Mouse (Mus musculus): ENCODE measurements around the gene Eps15l1.

Eps15l1 gene

DNA sequence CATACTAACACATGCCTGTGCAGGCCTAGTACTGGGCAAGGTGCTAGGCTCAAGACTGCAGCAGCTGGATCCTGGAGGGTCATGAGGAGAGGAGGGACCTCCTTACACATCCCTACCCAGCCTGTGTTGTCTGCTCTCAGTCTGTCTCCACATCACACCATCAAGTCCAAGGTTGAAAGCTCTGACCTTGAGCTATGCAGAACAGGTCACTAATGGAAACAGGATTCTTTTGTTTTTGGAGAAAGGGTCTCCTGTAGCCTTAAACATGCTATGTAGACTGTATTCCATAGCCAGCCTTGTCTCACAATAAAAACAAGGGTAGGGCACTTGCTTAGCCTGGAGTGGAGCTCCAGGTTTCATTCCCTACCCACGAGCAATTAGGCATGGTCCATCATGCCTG, 72.3 kb downstream of the Eps15l1 start:
- DNase-seq = no peak

DNA sequence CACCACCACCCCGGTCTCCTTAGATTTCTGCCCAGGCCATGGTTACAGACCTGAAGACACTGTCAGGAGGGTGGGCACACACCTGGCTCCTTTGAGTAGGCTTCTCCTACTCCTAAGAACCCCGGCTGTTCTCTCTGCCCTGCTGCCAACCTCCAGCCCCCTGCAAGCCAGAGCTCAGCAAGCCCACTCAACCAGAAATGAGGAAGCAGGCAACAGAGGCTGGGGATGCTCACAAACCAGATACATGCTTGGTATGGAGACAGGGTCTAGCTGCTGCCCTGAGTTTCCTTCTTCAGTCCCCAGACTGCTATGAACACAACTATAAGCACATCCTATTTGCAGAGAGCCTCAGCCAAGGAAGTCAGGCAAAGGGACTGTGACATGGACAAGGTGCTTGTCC, 73.1 kb downstream of the Eps15l1 start:
- DNase-seq = no peak

DNA sequence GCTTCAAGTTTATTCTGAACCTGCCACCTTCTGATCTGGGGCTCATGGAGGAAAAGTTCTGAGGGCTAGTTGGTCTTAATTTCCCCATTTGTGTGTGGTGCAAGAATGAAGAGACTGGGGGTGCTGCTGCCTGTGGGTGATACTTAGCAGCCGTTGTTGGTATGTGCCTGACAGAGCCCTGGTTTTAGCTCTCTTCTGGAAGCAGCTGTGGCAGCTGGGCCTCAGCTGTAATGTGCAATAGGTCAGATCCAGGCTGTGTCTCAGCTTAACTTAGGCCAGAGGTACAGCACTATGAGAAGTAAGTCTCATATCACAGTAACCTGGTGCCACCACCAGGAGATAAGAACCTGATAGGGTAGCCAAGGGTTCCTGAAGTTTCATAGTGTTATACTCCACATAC, 73.7 kb downstream of the Eps15l1 start:
- DNase-seq = no peak

DNA sequence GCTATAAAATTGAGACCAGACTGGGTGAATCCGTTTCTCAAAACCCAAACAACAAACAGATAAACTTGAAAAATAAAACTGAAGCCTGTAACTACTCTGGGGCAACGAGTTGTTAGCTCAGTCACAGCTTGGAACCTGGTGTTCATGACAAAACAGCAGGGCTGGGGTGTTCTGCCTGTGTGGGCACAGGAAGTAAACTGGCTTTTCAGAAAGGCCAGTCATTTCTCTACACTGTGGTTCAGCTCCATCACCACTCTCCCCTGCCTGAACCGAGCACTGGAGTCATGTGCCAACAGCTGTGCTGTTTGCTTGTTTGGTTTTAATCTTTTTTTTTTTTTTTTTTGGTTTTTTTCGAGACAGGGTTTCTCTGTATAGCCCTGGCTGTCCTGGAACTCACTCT, 77.5 kb downstream of the Eps15l1 start:
- DNase-seq = no peak

DNA sequence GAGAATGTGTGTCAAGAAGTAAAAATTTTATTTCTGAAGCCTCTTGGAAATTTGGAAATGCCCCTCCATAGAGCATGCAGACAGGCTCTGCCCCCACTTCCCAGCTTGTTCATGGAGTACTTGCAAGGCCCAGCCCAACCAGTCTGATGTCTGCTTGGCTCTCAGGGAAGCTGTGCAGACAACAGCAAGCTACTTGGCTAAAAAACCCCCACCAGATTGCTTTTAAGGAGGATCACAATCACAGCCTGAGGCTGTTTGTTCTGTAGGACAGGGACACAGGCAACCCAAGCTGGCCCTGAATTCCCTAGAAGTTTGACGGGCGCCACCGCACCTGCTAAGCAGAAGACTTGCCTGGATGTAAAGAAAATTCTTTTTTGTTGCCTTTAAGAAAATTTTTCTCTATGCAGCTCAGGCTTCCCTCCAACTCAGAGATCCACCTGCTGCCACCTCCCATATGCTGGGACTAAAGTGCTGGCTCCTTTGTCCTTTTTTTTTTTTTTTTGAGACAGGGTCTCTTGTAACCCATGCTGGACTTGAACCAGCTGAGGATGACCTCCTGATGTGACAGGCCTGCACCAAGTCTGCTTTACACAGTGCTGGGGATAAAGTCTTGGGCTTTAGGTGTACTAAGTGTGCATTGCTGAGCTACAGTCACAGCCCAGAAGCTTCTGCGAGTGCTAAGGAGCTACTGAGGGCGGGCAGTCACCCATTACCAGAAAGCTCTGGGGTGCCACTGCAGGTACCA, 78.5 kb downstream of the Eps15l1 start:
- DNase-seq = no peak

DNA sequence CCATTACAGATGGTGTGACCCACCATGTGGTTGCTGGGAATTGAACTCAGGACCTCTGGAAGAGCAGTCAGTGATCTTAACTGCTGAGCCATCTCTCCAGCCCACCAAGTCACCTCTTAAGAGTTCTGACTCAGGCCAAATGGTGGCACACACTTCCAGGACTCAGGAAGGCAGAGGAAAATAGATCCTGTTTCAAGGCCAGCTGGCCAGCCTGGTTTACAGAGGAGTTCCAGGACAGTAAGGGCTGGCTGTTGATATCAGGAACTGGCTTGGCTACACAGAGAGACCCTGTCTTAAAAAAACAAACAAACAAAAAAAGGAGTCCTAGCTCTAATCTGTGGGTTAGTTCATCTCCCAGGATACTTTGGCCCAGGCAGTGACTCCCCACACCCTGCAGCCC, 84.2 kb downstream of the Eps15l1 start:
- no peak for DNase-seq

DNA sequence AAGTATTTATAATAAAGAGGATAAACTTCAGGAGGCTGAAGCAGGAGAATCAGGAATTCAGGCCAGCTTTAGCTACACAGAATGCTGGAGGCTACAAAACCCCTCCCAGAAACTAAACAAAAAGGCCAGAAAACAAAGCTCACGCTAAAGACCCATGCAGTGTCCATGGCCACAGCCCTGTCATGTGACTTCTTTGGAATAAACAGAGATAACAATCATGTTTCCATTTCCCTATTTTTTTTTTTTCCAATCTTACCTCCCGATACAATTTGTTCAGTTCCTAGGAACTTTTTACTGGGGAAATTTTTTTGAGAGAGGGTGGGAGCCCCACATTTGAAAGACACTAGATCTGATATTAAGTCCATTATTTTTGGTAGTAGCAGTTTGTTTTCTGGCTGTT, 85.0 kb downstream of the Eps15l1 start:
- no peak for DNase-seq

DNA sequence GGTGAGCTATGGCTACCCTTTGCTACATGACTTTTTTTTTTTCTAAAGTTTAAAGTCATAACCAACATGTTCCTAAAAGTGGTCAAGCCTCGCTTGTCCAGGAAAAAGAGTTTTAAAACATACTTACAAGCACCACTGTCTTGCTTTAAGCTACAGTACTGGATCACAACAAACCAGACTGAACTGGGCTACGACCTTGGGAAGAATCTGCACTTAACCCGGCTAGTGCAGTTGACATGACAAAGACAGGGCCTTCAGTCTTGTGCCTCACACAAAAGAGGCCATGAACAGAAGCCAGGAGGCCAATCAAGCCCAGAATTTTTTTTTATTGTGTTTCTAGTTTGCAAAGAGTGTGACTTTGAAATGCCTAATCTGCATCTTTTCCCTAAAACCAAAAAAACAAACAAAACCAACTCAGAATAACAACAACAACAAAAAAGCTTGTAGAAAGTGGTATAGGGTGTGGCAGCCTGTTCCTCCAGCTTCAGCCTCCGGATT, 87.1 kb downstream of the Eps15l1 start:
- DNase-seq = no peak

DNA sequence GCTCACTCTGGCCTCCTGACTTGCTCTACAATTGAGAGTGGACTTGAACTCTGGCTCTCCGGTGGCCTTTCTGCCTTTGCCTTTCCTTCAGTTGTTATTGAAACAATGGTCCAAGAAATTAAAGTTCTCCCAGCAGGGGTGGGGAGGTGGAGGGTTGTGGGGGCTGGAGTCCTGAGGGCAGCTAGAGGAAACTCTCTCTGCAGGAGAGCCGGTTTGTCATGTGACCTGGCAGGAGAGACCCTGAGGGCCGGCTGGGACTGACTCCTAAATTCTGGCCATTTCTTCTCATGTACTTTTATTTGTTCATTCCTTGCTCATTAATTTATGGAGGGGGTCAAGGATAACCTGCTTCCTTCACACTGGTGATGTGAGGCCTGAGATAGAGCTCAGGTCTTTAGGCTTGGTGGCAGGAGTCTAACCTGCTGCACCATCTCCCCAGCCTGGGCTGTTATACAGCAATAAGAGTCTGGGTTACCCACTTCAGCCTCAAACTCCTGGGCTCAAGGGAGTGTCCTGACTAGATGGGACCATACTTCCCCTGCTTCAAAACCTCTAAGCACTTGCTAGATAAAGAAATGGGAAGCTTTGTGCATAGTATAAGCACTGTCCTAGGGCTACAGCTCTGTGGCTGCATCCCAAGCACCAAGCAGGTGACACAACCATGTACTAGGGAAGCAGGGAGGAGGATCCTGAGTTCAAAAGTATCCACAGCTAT, 87.7 kb downstream of the Eps15l1 start:
- no peak for DNase-seq

DNA sequence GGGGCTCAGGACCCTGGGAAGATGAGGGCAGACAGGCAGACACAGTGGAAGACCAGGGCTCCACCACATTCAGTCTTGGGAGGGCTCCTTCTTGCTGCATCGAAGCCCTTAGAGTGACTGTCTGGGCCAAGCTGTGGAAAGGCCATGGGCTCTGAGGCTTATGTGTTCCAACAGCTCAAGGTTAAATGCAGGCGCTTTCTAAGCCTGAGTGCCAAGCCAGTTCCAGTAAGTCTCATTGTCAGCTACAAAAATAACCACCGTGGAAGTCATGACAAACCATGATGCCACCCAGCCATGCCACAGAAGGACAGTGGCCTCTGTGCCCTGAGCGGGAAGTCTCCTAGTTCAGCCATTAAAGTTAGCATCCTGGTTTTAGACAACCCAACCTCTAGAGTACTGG, 89.6 kb downstream of the Eps15l1 start:
- DNase-seq = no peak

DNA sequence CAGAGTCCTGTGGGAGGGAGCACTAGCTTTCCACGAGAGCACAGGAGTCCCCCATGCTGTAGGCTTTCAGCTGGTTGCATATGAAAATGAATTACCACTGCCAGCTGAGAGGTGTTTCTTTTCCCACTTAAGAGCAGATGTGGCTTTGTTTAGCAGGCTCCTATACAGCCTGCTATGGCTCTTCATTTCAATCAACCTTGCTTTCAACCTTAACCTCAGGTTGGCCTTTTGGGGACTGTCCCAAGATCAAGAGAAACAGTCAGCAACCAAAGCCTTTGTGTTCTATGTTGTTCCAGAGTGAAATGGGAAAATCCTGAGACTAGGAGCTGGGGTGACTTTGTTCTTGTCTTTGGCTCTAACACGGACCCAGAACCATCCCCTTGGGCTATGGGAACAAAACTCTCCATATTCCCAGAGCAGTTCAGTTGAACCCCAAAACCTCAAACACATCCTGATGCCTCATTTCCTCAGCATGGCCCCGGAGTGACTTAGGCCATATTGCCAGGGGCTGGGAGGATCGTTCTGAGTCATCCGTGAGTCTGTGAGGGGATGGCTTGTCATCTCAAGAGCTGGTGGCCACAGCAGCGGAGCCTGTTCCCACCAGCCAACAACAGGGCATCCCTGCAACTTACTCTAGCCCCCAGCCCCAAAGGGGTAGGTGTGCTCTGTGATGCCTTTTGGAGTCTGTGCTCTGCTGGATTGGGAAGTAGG, 90.3 kb downstream of the Eps15l1 start:
- no peak for DNase-seq

DNA sequence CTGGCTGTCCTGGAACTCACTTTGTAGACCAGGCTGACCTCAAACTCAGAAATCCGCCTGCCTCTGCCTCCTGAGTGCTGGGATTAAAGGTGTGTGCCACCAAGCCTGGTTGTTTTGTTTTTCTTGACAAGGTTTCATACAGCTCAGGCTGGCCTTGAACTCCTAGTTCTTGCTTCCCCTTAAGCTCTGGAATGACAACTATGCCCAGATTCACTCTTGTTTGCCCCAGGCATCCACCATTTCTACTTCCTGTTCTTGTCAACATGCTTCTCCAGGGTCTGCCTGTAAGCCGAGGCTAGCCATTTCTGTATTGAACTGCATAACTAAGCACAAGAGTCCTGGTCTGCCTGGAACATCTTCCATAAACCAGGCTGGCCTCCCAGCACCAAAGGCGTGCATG, 92.1 kb downstream of the Eps15l1 start:
- no peak for DNase-seq

DNA sequence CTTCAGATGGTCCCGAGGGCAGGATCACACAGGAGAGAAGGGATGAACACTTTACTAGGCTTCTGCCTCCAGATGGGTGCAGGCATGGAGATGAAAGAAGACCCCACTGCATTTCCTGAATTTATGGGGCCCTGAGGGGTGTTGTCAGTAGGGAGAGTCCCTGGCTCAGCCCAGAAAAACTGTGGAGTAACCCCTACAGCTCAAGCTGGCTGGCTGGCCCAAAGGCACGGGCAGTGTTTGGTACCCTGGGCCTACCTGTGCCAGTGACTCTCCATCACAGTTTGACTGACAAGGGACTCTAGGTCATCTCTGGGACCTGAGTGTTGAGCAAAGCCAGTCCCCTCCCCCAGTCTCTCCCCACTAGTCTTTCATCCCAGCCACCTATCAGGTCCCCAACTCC, 96.6 kb downstream of the Eps15l1 start:
- DNase-seq = no peak

DNA sequence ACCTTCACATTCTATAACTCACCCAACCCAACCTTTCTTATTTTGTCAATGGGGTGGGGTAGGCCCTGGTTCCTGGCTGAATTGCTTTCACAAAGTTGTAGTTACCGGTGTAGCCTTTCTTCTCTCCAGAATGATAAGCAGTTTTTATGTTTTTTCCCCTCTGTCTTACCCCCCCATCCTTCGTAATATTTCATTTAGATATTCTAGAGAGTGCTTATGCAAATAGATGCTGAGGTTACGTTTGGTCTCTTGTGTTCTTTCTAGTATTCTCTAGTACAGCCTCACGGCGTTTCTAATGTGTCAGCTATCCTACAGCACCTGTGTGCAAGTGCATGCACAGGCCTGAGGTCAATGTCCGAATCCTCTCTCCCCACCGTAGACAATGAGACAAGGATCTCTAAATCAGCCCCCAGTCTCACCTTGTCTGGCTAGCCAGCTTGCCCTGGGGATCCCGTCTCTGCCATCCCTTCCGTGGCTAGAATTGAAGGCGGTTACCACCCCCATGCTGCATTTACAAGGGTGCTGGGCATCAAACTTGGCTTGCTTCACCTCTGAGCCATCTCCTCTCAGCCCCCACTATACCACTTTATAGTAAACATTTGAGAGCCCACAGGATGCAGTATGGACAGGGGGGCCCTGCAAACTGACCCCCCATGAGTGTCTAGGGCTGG, 97.1 kb downstream of the Eps15l1 start:
- DNase-seq = no peak

DNA sequence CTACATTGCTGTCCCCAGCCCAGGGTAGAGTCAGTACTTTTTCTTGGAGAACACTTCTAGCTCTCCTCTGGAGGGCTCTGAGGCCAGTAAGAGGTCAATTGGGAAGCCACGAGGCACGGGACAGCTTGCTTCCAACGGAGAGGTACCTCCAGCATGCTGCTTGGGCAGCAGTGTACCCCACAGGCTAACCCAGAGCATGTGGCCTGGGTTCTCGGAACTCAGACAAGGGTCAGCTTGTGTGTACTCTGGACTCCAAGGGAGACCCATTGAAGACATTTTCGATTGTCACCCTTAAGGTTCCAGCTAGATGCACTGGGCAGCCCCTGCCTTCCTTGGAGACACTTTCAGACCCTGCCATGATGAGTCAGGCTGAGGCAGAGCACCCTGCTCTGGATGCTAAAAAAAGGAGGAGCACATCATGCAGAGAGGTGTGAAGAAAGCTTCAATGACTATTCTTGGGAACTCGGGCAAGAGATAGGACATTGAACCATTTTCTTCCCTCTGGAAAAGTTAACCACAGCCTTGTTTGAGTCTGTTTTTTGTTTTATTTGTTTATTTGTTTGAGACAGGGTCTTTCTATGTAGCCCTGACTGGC, 98.0 kb downstream of the Eps15l1 start:
- DNase-seq = no peak

DNA sequence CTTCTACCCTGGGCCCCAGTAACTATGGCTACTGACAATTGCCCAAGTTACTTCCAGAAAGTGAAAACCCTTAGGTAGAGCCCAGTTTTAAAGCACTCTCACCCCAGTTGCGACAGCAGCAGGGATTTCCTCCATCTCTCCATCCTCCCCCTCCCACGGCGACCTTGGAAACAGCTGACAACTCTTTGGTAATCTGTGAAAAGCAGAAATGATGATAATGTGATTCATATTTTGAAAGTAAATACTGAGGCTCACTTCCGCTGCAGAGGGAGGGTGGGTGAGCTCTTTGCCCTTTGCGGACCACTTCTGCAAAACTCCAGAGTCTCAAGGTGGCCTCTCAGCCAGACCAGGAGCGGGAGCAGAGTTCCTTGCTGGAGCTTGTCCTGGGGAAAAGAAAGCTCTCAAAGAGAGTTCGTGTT, 98.8 kb downstream of the Eps15l1 start:
- no peak for DNase-seq

DNA sequence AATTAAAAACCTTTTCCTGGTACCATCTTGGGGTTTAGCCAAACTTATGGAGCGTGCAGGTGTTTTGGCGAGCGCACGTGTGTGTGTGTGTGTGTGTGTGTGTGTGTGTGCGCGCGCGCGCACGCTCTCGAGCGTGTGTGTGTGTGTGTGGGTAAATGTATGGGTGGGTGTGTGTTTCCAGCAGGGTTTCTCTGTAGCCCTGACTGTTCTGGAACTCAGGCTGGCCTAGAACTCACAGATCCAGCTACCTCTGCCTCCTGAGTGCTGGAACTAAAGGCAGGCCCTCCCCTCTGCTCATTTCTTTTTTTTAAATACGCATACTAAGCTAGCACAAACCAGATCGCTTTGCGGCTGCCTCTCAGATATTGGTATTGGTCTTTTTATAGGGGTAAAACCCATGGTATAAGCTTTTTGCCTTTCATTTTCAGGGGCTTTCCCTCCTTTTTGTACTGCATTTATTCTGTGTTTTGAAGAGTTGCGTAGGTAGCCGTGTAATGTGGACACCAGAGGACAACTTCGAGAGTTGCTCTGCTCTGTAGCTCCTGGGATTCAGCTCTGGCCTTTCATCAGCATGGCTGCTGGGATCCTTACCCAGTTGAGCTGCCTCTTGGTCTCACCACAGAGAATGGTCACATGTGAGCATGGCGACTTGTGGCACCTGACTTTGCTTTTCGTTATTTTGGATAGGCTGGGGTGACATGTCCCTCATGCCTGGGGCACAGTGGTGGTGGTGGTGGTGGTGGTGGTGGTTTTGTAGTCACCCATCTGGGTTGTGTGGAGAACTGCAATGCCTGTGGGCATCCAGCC, 99.4 kb downstream of the Eps15l1 start:
- DNase-seq = no peak

DNA sequence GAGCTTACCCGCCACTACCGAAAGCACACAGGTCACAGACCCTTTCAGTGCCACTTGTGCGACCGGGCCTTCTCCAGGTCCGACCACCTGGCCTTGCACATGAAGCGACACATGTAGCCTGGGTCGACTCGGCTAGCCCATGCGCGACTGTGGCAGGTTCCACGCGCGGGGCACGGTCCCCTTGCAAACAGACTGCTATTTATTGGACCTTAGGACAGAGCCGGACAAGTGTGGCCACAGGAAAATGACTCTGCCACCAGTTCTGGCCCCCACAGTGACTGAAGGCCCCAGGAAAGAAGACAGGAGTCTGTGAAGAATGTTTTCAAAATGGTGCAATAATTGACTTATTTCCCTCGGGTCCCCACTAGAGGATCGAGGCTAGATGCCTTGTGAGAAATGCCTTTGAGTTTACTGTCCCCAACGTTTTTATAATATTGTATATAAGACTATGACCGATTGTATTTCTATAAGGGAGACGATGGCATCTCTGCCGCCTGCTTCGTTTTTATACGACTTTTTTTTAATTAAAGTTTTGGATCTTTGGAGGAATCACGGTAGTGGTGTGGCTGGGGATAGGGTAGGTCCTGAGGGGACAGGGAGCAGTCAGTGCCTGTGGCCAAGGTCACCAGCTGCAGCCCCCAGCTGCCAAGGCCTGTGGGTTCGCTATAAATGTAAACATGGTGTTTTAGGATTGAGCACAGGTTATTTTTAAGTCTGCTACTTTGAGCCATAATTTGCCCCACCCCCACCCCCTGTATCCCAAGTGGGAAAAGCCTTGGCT, 100.3 kb downstream of the Eps15l1 start:
- DNase-seq = no peak

DNA sequence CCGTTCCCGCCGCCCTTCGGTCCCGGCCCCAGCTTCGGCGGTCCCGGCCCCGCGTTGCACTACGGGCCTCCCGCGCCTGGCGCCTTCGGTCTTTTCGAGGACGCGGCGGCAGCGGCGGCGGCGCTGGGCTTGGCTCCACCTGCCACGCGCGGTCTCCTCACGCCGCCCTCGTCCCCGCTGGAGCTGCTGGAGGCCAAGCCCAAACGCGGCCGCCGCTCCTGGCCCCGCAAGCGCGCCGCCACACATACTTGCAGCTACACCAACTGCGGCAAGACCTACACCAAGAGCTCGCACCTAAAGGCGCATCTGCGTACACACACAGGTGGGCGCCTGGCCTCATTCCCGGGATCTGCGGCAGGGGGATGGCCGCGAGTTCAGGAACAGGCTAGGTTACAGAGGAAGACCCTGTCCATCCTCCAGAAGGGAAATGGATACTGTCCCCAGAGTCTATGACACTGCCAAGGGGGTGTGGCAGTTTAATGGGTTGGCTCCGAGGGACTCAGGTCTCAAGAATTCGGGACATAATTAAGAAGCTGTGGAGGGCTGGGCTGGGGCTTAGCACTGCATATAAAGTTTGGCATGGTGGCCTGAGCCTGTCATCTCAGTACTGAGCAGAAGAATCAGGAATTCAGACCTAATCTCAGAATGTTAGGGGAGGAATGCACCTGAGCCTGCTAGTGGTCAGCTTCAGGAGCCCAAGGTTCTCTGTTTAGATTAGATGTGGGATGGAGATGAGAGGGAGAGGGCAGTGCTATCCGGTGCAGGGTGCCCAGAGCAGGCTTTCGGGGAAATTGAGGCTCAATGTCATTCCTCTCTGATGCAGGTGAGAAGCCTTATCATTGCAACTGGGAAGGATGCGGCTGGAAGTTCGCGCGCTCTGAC, 101.1 kb downstream of the Eps15l1 start:
- DNase-seq = no peak

DNA sequence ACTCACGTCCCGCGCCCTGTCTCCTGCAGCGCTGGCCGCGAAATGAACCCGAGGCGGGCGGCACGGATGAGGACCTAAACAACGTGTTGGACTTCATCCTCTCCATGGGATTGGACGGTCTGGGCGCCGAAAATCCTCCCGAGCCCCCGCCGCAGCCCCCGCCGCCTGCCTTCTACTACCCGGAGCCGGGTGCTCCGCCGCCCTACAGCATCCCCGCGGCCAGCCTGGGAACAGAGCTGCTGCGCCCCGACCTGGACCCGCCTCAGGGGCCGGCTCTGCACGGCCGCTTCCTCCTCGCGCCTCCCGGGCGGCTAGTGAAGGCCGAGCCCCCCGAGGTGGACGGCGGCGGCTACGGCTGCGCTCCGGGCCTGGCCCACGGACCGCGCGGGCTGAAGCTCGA, 101.9 kb downstream of the Eps15l1 start:
- DNase-seq = no peak

Data from layer of hippocampus, adult 9-11 months (tissue).